Mouse (Mus musculus) NIH3T3 (cell line): ENCODE measurements around the gene Cmtr2.

ENCODE experiments used
- DNase-seq: peaks from one replicate; pipeline ENCODE4 v3.0.0-alpha.2; 2012; ENCODE audit warnings: low read depth

Cmtr2 gene

GRCm38 (mm10) chr8:110215365-110215764 is at the start of gene Cmtr2:
TSS of gene Cmtr2 (plus strand) at chr8:110215665.
- DNase-seq = no peak

- peak; percentile 50 for DNase-seq
Measured at GRCm38 (mm10) chr8:110166270-110166669, 49.2 kb upstream of the Cmtr2 start.

GRCm38 (mm10) chr8:110168046-110168445 is 47.4 kb upstream of the Cmtr2 start, which contains the start of gene Calb2:
TSS of gene Calb2 (minus strand) at chr8:110168210.
- DNase-seq = no peak

GRCm38 (mm10) chr8:110172161-110172560 is 43.3 kb upstream of the Cmtr2 start:
- DNase-seq = no peak

- no peak for DNase-seq
Measured at GRCm38 (mm10) chr8:110174826-110175225, 40.6 kb upstream of the Cmtr2 start.

GRCm38 (mm10) chr8:110177359-110178155 is 37.9 kb upstream of the Cmtr2 start:
- DNase-seq = peak; percentile 46

GRCm38 (mm10) chr8:110182735-110183367 is 32.6 kb upstream of the Cmtr2 start:
- no peak for DNase-seq

GRCm38 (mm10) chr8:110183748-110184147 is 31.7 kb upstream of the Cmtr2 start:
- DNase-seq = peak; percentile 10

GRCm38 (mm10) chr8:110185538-110185937 is 29.9 kb upstream of the Cmtr2 start:
- DNase-seq = no peak

- no peak for DNase-seq
Measured at GRCm38 (mm10) chr8:110188961-110189750, 26.3 kb upstream of the Cmtr2 start.

- DNase-seq = peak; percentile 81
Measured at GRCm38 (mm10) chr8:110196678-110197077, 18.8 kb upstream of the Cmtr2 start.

- peak; percentile 29 for DNase-seq
Measured at GRCm38 (mm10) chr8:110201806-110202205, 13.7 kb upstream of the Cmtr2 start.

GRCm38 (mm10) chr8:110216253-110216652 is 788 bp downstream of the Cmtr2 start:
- DNase-seq = peak; percentile 52

- no peak for DNase-seq
Measured at GRCm38 (mm10) chr8:110217198-110217597, 1.7 kb downstream of the Cmtr2 start.

GRCm38 (mm10) chr8:110217681-110218131 is 2.2 kb downstream of the Cmtr2 start:
- peak; percentile 100 for DNase-seq

GRCm38 (mm10) chr8:110218511-110218910 is 3.0 kb downstream of the Cmtr2 start:
- DNase-seq = no peak

- DNase-seq = no peak
Measured at GRCm38 (mm10) chr8:110220936-110221335, 5.5 kb downstream of the Cmtr2 start.

- no peak for DNase-seq
Measured at GRCm38 (mm10) chr8:110230803-110231202, 15.3 kb downstream of the Cmtr2 start.

- no peak for DNase-seq
Measured at GRCm38 (mm10) chr8:110242278-110243177, 27.1 kb downstream of the Cmtr2 start.

GRCm38 (mm10) chr8:110244566-110244965 is 29.1 kb downstream of the Cmtr2 start:
- no peak for DNase-seq

- no peak for DNase-seq
Measured at GRCm38 (mm10) chr8:110247238-110247637, 31.8 kb downstream of the Cmtr2 start.
